Mouse (Mus musculus) liver, embryonic 15.5 days (tissue): Measurements from ENCODE around the gene Cd300lg. TPM values are rescaled to one million over a fixed set of nuclear protein-coding genes. Genes with fewer than 3 reads are reported as not detected.

ENCODE experiments used
- ATAC-seq: fragments of 200-750 bp; cut with Nextera tagmentation; 2 replicates; pipeline ENCODE4 v1.8.0; 2017; ENCODE audit warnings: moderate number of reproducible peaks, mild to moderate bottlenecking, moderate library complexity; ENCODE audit not compliant: insufficient read depth
- H3K27ac ChIP-seq: fragments of 300-500 bp; sonication (generic); replicated peaks from 2 replicates; pipeline ENCODE4 v1.5.1; 2015; ENCODE audit warnings: mild to moderate bottlenecking, inconsistent platforms
- H3K27me3 ChIP-seq: fragments of 300-500 bp; sonication (generic); 2 replicates; pipeline ENCODE4 v1.6.1; 2015; ENCODE audit warnings: mild to moderate bottlenecking, inconsistent platforms
- H3K36me3 ChIP-seq: fragments of 300-500 bp; sonication (generic); replicated peaks from 2 replicates; pipeline ENCODE4 v1.6.1; 2015; ENCODE audit warnings: moderate library complexity, mild to moderate bottlenecking, inconsistent platforms
- H3K4me1 ChIP-seq: fragments of 300-500 bp; sonication (generic); replicated peaks from 2 replicates; pipeline ENCODE4 v1.6.1; 2015; ENCODE audit warnings: inconsistent platforms
- H3K4me2 ChIP-seq: fragments of 300-500 bp; sonication (generic); 2 replicates; pipeline ENCODE4 v1.6.1; 2015; ENCODE audit warnings: moderate library complexity, mild to moderate bottlenecking, inconsistent platforms
- H3K4me3 ChIP-seq: fragments of 300-500 bp; sonication (generic); replicated peaks from 2 replicates; pipeline ENCODE4 v1.5.1; 2015; ENCODE audit warnings: mild to moderate bottlenecking, inconsistent platforms
- H3K9ac ChIP-seq: fragments of 300-500 bp; sonication (generic); 2 replicates; pipeline ENCODE4 v1.6.1; 2015; ENCODE audit warnings: moderate library complexity, mild to moderate bottlenecking, inconsistent platforms
- H3K9me3 ChIP-seq: fragments of 300-500 bp; sonication (generic); replicated peaks from 2 replicates; pipeline ENCODE4 v1.6.1; 2016; ENCODE audit warnings: inconsistent platforms
- WGBS: fragments of 180-500 bp; shearing (Covaris S2); methylation state at CpG from one replicate; pipeline ENCODE4 v1.1.7; 2015; ENCODE audit warnings: mixed read lengths; ENCODE audit not compliant: insufficient replicate concordance; 5-methylcytosine and 5-hydroxymethylcytosine counted together
- polyA plus RNA-seq: library from polyadenylated mRNA; unstranded; fragments of >200 nt; fragmentation: Nextera tagmentation; extraction: Ambion mirVana; gene quantifications from 2 replicates; pipeline ENCODE4 v1.2.1, GENCODE M21; 2015

Cd300lg gene
- polyA plus RNA-seq, 1 experiment from 2014 or later = 0.69 TPM

DNA sequence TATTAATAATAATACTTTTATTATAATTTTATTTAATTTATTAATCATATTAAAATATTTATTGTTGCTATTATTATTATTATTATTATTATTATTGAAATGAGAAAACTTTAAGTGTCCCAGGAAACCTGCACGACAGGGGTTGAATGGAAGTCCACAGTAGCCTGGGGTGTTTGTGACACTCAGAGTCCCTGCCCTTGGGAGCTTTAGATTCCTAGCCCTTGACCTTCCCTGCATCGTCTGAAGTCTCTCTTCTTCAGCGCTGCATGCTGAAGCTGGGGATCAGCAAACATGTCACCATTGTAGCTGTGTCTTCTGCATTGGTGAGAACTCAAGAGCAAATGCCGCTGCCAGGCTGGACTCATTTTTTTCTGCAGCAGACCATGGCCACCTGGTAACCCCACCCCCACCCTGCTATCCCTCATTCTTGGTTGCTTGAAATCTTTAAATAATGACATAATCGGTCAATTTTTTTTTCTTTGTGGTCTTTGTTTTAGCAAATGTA is 5.8 kb upstream of the Cd300lg start:
- no peak for ATAC-seq
- 69% methylated on average over 5 of the region's 5 CpGs for WGBS
- H3K4me2 ChIP-seq = no peak overlapping the region

DNA sequence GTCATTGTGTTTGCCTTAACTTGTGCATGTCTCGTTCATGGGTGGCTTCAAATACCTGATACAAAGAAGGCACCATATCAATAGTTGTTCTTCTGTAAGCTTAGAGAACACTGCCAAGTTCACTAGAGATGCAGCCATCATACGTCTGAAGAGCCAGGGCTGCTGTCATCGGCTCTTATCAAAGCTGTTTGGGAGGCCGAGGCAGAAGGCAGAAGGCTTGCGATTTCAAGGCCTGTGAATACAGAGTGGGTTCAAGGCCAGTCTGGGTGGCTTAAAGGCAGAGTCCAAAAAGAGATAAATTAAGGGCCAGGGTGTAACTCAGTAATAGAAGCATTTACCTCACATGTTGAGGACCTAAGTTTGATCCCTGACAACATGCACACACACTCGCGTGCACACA is 5.0 kb upstream of the Cd300lg start:
- 62% methylated on average over 7 of the region's 7 CpGs for WGBS
- Histone ChIP-seq H3K4me3 (no peak overlapping the region), H3K9me3 (no peaks in the 10 kb centered on the region), H3K4me1 (no peaks in the 10 kb centered on the region), H3K27ac (no peak overlapping the region), H3K36me3 (no peaks in the 10 kb centered on the region), H3K27me3 (peaks cover 16% of the 10 kb centered on the region), H3K4me2 (no peak overlapping the region), H3K9ac (no peak overlapping the region)
- ATAC-seq = no peak

More for the DNA sequence above, 5.8 kb upstream of the Cd300lg start:
- Histone ChIP-seq H3K4me1 (no peaks in the 10 kb centered on the region; the same call in 1 of the 2 replicates), H3K9me3 (no peaks in the 10 kb centered on the region), H3K36me3 (no peaks in the 10 kb centered on the region), H3K9ac (no peak overlapping the region), H3K27ac (no peak overlapping the region), H3K4me3 (no peak overlapping the region), H3K27me3 (peaks cover 20% of the 10 kb centered on the region)

DNA sequence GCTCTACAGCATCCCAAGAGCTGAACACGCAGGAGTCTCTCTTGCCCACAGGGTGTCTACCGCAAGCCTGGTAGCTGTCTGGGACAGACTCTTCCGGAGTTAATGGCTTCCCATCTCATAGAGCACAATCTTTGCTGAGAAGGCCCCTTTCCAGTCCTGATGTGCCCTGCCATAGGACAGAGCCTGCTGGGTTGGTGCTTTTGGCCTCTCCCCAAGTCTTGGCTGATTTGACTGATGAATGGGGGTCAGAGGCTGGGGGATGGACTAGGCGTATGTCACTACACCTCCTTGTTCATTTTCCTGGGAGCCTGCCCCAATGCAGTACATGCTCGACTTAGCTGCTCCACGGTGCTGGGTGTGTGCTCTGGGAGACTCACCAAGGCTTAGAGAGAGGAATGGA is 3.5 kb upstream of the Cd300lg start:
- no peak overlapping the region for H3K9ac ChIP-seq
- no peaks in the 10 kb centered on the region for H3K4me1 ChIP-seq
- no peaks in the 10 kb centered on the region for H3K9me3 ChIP-seq
- no peaks in the 10 kb centered on the region for H3K36me3 ChIP-seq
- ATAC-seq = no peak
- no peak overlapping the region for H3K27ac ChIP-seq
- no peak overlapping the region for H3K4me3 ChIP-seq
- 75% methylated on average over 6 of the region's 6 CpGs for WGBS
- H3K4me2 ChIP-seq = no peak overlapping the region
- H3K27me3 ChIP-seq = peaks cover 16% of the 10 kb centered on the region

DNA sequence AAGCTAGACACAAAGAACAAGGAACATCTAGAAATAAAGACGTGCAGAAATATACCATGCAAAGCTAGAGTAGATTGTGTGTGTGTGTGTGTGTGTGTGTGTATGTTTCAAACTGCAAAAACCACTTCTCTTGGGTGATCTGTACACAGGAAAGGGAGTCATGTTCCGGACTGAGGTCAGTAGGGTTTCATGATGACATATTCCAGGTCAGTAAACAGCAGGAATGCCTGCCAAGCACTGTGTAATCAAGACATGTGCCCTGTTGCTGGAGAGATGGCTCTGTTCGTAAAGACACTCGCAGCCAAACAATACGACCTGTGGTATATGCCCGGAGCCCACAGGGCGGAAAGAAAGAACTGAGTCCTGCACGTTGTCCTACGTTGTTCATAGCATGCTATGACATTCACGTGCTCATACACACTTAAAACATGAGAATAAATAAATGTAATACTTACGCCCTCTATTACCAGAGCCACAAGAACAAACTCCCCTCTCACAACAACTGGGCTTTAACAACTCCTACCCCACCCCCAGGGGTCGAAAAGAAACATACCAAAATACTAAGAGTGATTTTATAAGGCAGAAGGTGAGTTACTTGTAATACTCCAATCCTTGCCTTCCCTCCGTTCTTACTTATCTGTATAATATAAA is 1.7 kb upstream of the Cd300lg start:
- no peak overlapping the region for H3K27ac ChIP-seq
- WGBS = 61% methylated on average over 13 of the region's 13 CpGs
- H3K9ac ChIP-seq = no peak overlapping the region
- no peaks in the 10 kb centered on the region for H3K9me3 ChIP-seq
- no peaks in the 10 kb centered on the region for H3K4me1 ChIP-seq
- no peak overlapping the region for H3K4me2 ChIP-seq
- H3K36me3 ChIP-seq = no peaks in the 10 kb centered on the region
- peaks cover 12% of the 10 kb centered on the region for H3K27me3 ChIP-seq
- H3K4me3 ChIP-seq = no peak overlapping the region
- 0 out of 2 replicates have a peak, but pooled peaks have one; percentile 18 for ATAC-seq

DNA sequence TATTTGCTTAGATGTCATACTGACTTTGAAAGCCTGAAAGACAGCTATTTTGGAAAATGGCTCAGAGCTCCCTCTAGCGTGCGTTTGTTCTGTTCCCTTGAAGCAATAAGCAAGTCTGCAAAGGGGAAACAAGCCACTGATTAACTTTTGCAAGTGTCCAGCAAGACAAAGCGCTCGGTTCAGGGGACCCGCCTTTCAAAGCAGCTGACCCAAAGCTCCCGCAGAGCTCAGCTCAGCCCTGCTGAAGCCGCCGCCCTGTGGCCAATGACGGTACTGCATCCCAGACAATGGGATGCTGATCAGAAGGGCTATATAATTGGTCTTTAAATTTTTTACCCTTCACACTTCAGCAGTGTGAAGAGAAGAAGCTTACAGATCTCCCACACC is 1.2 kb upstream of the Cd300lg start:
- Histone ChIP-seq H3K4me3 (no peak overlapping the region), H3K9me3 (no peaks in the 10 kb centered on the region), H3K27me3 (peaks cover 12% of the 10 kb centered on the region), H3K4me2 (no peak overlapping the region), H3K36me3 (no peaks in the 10 kb centered on the region), H3K9ac (no peak overlapping the region), H3K4me1 (no peaks in the 10 kb centered on the region), H3K27ac (no peak overlapping the region)
- peak; percentile 69 for ATAC-seq
- under 1% methylated on average over 9 of the region's 9 CpGs for WGBS

DNA sequence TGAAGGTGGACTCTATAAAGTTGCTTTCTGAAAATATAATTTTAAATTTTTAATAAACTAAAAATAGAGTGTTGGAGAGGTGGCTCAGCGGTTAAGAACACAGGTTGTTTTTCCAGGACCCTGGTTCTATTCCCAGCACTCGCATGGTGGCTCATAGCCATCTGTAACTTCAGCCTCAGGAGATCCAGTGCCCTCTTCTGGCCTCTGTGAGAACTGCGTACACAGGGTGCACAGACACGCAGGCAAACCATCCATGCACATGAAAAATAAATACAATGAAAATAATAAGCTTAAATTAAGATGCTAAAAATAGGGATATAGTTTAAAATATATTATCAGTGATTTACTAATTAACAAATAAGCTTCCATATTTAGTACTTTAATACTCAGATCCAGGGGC is 663 bp upstream of the Cd300lg start:
- Histone ChIP-seq H3K4me3 (no peak overlapping the region), H3K4me1 (no peaks in the 10 kb centered on the region), H3K36me3 (no peaks in the 10 kb centered on the region), H3K9me3 (no peaks in the 10 kb centered on the region), H3K27me3 (peaks cover 12% of the 10 kb centered on the region), H3K27ac (no peak overlapping the region), H3K4me2 (no peak overlapping the region), H3K9ac (no peak overlapping the region)
- ATAC-seq = no peak
- WGBS = 67% methylated on average over 4 of the region's 4 CpGs

DNA sequence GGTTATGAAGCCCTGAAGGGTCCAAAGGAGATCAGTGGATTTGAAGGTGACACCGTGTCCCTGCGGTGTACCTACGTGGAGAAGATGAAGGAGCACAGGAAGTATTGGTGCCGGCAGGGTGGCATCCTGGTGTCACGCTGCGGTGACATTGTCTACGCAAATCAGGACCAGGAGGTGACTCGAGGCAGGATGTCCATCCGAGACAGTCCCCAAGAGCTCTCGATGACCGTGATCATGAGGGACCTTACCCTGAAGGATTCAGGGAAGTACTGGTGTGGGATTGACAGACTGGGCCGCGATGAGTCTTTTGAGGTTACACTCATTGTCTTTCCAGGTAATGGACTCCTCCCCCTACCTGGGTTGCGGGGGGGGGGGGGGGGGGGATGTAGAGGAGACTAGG is 1.7 kb downstream of the Cd300lg start:
- H3K27ac ChIP-seq = no peak overlapping the region
- no peaks in the 10 kb centered on the region for H3K9me3 ChIP-seq
- no peaks in the 10 kb centered on the region for H3K4me1 ChIP-seq
- H3K36me3 ChIP-seq = no peaks in the 10 kb centered on the region
- H3K9ac ChIP-seq = no peak overlapping the region
- no peak for ATAC-seq
- peaks cover under 1% of the 10 kb centered on the region; the same call in 1 of the 2 replicates for H3K27me3 ChIP-seq
- WGBS = 78% methylated on average over 13 of the region's 14 CpGs
- no peak overlapping the region for H3K4me3 ChIP-seq
- no peak overlapping the region for H3K4me2 ChIP-seq

DNA sequence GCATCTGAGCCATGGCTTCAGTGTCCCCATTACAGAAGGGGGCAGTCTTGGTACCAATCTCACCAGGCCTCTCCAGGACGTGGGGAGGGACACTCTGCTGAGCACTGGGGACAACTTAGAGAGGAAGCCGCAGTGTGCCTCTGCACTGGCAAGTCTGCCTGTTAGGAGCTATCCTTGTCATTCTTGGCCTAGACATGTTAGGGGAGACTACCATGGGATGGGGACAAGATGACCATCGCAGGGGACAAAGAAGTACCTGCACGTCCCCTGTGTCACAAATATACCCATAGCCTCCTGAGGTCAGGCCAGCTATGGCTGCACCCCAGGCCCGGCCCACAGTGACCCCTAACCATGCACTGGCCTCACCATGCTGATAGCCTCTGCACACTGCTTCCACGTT is 2.1 kb downstream of the Cd300lg start:
- no peak overlapping the region for H3K4me3 ChIP-seq
- no peaks in the 10 kb centered on the region for H3K27me3 ChIP-seq

DNA sequence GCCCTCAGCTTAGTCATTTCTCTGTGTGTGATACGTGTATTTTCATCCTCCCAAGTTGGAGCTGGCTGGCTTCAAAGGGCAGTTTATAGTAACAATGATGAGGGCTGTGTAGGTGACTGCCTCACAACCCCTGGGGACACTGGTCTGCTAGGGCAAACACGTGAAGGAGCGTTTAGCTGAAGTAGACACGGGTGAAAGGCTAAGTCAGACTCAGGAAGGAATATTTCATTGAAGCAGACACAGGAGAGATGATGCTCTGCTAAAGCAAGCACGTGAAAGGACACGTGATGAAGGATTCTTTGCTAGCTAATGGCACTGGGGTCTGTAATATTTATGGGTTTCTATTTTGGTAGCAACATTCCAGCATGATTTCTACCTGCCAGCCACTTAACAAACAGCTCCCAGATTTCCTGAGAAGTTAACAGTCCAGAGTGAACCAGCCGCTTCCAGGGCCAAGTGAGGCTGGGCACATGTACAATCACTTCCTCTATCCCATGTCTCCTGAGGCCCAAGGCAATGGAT is 3.4 kb downstream of the Cd300lg start:
- 70% methylated on average over 7 of the region's 7 CpGs for WGBS
- no peaks in the 10 kb centered on the region for H3K27me3 ChIP-seq
- H3K27ac ChIP-seq = no peak overlapping the region
- no peak for ATAC-seq
- no peak overlapping the region for H3K4me3 ChIP-seq
- H3K9ac ChIP-seq = no peak overlapping the region
- H3K9me3 ChIP-seq = no peaks in the 10 kb centered on the region
- H3K4me1 ChIP-seq = no peaks in the 10 kb centered on the region
- no peaks in the 10 kb centered on the region for H3K36me3 ChIP-seq
- no peak overlapping the region for H3K4me2 ChIP-seq

More for the DNA sequence above, 2.1 kb downstream of the Cd300lg start:
- H3K4me1 ChIP-seq = no peaks in the 10 kb centered on the region
- no peaks in the 10 kb centered on the region for H3K36me3 ChIP-seq
- no peak overlapping the region for H3K9ac ChIP-seq
- no peak overlapping the region for H3K4me2 ChIP-seq
- H3K27ac ChIP-seq = no peak overlapping the region
- no peak for ATAC-seq
- no peaks in the 10 kb centered on the region for H3K9me3 ChIP-seq
- WGBS = 62% methylated on average over 6 of the region's 6 CpGs

DNA sequence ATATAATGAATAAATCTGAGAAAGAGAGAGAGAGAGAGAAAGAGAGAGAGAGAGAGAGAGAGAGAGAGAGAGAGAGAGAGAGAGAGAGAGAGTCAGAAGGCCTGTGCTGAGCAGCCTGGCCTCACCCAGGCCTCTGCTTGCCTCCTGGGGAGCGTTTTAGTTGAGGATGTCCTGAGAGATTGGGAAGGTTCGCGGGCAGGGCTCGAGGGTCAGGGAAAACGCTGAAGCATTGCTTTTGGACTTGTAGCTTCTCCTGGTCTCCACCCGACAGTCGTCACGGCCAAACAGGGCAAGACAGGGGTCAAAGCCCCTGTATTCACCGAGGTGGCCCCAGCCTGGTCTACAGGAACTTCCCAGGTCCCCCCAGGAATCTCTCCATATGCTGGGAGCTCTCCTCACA is 5.3 kb downstream of the Cd300lg start:
- WGBS = 75% methylated on average over 9 of the region's 9 CpGs
- H3K4me1 ChIP-seq = no peaks in the 10 kb centered on the region
- no peaks in the 10 kb centered on the region for H3K9me3 ChIP-seq
- H3K36me3 ChIP-seq = no peaks in the 10 kb centered on the region
- no peaks in the 10 kb centered on the region; the same call in 1 of the 2 replicates for H3K27me3 ChIP-seq
- H3K4me2 ChIP-seq = no peak overlapping the region
- no peak overlapping the region for H3K4me3 ChIP-seq
- ATAC-seq = no peak
- H3K9ac ChIP-seq = no peak overlapping the region
- H3K27ac ChIP-seq = no peak overlapping the region

DNA sequence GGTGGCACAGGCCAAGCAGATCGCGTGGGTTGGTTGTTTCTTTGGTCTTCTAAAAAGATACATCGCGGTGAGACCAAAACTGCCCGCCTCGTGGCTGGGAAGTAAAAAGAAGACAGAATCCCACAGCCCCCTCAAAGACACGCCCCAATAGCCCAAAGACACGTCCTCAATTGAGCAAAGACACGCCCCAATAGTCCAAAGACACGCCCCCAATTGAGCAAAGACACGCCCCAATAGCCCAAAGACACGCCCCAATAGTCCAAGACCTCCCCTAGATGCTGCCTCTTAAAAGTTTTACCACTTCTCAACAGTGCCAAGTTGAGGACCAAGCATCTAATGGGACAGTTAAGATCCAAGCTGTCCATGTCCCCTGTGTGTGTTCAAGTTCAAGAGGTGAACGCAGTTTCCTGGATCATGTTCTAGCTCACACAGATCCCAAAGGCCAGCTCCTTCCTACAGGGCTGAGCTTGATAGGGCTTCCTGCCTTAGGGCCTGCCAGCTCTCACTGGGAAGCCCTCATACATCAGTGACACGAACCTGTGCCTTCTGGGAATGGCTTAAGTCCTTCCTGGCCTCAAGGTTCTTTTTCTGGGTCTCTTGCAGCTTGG is 8.7 kb downstream of the Cd300lg start:
- Histone ChIP-seq H3K4me2 (no peak overlapping the region), H3K4me1 (no peaks in the 10 kb centered on the region), H3K9me3 (no peaks in the 10 kb centered on the region), H3K36me3 (no peaks in the 10 kb centered on the region), H3K27me3 (peaks cover 11% of the 10 kb centered on the region; the same call in 1 of the 2 replicates), H3K4me3 (no peak overlapping the region), H3K9ac (no peak overlapping the region), H3K27ac (no peak overlapping the region)
- WGBS = 53% methylated on average over 14 of the region's 14 CpGs
- no peak for ATAC-seq
